Mouse (Mus musculus) stomach, postnatal 0 days (tissue): ENCODE data around the gene Kank1. TPM values are rescaled to one million over a fixed set of nuclear protein-coding genes. Genes with fewer than 3 reads are reported as not detected.

ENCODE experiments used
- ATAC-seq: fragments of 200-750 bp; cut with Nextera tagmentation; 2 replicates; pipeline ENCODE4 v1.8.0; 2017; ENCODE audit not compliant: low FRiP score, low TSS enrichment
- DNase-seq: peaks from one replicate; pipeline ENCODE4 v3.0.0-alpha.2; 2016; ENCODE audit warnings: low spot score
- H3K27ac ChIP-seq: fragments of 300-500 bp; sonication (generic); replicated peaks from 2 replicates; pipeline ENCODE4 v1.5.1; 2014; ENCODE audit warnings: mild to moderate bottlenecking, control low read depth
- H3K27me3 ChIP-seq: fragments of 300-500 bp; sonication (generic); 2 replicates; pipeline ENCODE4 v1.6.1; 2014; ENCODE audit warnings: low read length; ENCODE audit not compliant: control insufficient read depth, insufficient read depth
- H3K36me3 ChIP-seq: fragments of 300-500 bp; sonication (generic); 2 replicates; pipeline ENCODE4 v1.6.1; 2014; ENCODE audit warnings: low read length, mixed read lengths; ENCODE audit not compliant: control insufficient read depth, insufficient read depth
- H3K4me1 ChIP-seq: fragments of 300-500 bp; sonication (generic); replicated peaks from 2 replicates; pipeline ENCODE4 v1.6.1; 2014; ENCODE audit warnings: antibody characterized with exemption; ENCODE audit not compliant: control insufficient read depth, insufficient read depth
- H3K4me2 ChIP-seq: fragments of 300-500 bp; sonication (generic); replicated peaks from 2 replicates; pipeline ENCODE4 v1.6.1; 2014; ENCODE audit warnings: low read depth, mild to moderate bottlenecking, control low read depth, moderate library complexity
- H3K4me3 ChIP-seq: fragments of 300-500 bp; sonication (generic); 2 replicates; pipeline ENCODE4 v1.5.1; 2014; ENCODE audit warnings: low read depth, low read length, control low read depth
- H3K9ac ChIP-seq: fragments of 300-500 bp; sonication (generic); 2 replicates; pipeline ENCODE4 v1.6.1; 2014; ENCODE audit warnings: mild to moderate bottlenecking, low read length, control low read depth, mixed read lengths
- H3K9me3 ChIP-seq: fragments of 300-500 bp; sonication (generic); 2 replicates; pipeline ENCODE4 v1.6.1; 2016; ENCODE audit warnings: low read length; ENCODE audit not compliant: control insufficient read depth
- CTCF ChIP-seq: IDR thresholded peaks from 2 replicates; pipeline ENCODE4 v1.5.1; 2016; ENCODE audit warnings: antibody characterized with exemption, low read depth, mild to moderate bottlenecking, moderate library complexity
- EP300 ChIP-seq: optimal IDR thresholded peaks from 2 replicates; pipeline ENCODE3; 2016; ENCODE audit warnings: antibody characterized with exemption
- WGBS: fragments of 180-500 bp; shearing (Covaris S2); extraction: QIAGEN DNeasy Blood & Tissue Kit; methylation state at CpG from one replicate; pipeline ENCODE4 v1.1.7; 2014; 5-methylcytosine and 5-hydroxymethylcytosine counted together
- polyA plus RNA-seq: library from polyadenylated mRNA; unstranded; fragments of >200 nt; fragmentation: Nextera tagmentation; extraction: Ambion mirVana; gene quantifications from 2 replicates; pipeline ENCODE4 v1.2.1, GENCODE M21; 2015

Kank1 gene
- polyA plus RNA-seq, 1 experiment from 2014 or later: 24.5 TPM

DNA sequence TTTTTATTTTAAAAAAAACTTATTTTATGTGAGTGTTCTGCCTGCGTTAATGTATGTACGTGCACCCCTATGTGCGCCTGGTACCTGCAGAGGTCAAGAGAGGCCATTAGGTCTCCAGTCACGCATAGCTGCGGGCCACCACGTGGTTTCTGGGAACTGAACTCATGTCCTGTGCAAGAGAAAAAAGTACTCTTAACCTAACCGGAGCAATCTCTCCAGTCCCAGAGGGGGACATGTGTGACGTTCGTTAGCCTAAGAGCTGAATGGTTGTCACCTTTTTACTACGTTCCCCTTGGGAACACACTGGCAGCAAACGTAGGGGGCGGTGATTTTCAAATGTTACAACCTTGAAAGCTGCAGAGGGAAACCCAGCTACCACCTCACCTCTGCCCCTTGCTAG lies 29.8 kb upstream of the Kank1 start:
- no peak overlapping the region for H3K4me2 ChIP-seq
- no peak overlapping the region for H3K4me3 ChIP-seq
- H3K27me3 ChIP-seq: no peaks in the 10 kb centered on the region
- H3K9me3 ChIP-seq: no peaks in the 10 kb centered on the region
- TF ChIP-seq EP300: no peak
- TF ChIP-seq CTCF: no peak
- no peak for DNase-seq
- H3K4me1 ChIP-seq: no peaks in the 10 kb centered on the region
- H3K9ac ChIP-seq: no peak overlapping the region
- 76% methylated on average over 12 of the region's 12 CpGs for WGBS
- no peaks in the 10 kb centered on the region; the same call in 1 of the 2 replicates for H3K36me3 ChIP-seq
- ATAC-seq: no peak
- H3K27ac ChIP-seq: no peak overlapping the region

DNA sequence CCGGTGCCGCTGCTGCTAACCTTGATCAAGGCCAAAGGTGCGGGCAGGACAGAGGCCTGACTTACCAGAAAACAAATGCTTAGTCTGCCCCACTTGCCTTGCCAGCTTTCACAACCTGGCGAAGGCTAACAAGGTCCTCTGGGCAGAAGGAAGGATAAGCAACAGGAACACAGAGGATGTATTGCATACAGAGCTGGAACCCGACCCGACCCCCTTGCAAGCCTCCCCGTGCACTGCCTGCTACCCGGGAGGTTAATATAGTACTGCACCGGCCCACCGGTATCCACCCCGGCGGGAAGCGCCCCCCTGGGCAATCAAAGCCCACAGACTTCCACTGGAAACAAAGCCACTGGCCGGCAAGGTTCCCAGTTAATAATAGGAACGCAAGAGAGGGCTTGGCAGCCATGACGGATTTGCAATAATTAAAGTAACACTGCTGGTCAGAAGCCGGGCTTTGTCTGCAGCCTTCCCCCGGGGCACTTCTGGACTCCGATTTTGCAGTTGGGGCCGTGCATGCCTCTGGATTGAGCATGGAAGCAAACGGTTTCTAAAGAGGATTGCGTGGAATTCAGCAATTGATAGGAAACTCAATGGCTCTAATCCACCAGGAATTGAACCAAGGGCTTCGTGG lies 28.9 kb upstream of the Kank1 start:
- H3K4me3 ChIP-seq: no peak overlapping the region
- no peak for TF ChIP-seq EP300
- TF ChIP-seq CTCF: no peak
- no peaks in the 10 kb centered on the region for H3K27me3 ChIP-seq
- 26% methylated on average over 23 of the region's 23 CpGs for WGBS
- H3K4me2 ChIP-seq: peak overlapping the region; percentile 23
- no peaks in the 10 kb centered on the region for H3K4me1 ChIP-seq
- ATAC-seq (no peak), DNase-seq (no peak)
- no peaks in the 10 kb centered on the region; the same call in 1 of the 2 replicates for H3K36me3 ChIP-seq
- no peaks in the 10 kb centered on the region for H3K9me3 ChIP-seq
- no peak overlapping the region for H3K27ac ChIP-seq
- no peak overlapping the region for H3K9ac ChIP-seq

DNA sequence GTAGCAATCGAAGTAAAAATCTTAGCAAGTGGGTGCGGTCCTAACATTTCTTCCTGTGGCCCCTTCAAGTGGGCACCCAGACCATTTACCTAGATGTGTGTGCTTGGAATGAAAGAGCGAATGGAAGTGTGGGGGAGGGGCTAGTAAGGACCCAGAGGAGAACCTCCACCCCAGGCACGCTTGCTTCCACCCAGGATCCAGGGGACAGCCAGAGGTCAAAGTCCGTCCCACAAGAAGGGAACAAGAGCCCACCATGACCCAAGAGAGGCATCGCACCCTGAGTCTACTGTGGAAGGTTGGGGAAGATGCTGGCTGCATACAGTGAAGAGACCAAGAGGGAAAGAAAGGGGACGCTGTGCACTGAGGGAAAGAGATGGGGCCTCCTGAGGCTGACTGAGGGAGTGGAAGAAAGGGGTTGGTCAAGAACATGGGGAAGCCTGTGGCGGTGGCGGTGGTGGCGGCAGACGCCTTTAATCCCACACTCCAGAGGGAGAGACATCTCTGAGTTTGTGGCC lies 28.1 kb upstream of the Kank1 start:
- Histone ChIP-seq H3K4me3 (no peak overlapping the region), H3K27ac (no peak overlapping the region), H3K9ac (no peak overlapping the region), H3K4me1 (no peaks in the 10 kb centered on the region), H3K27me3 (no peaks in the 10 kb centered on the region), H3K4me2 (no peak overlapping the region), H3K36me3 (no peaks in the 10 kb centered on the region), H3K9me3 (no peaks in the 10 kb centered on the region)
- ATAC-seq (no peak), DNase-seq (no peak)
- 83% methylated on average over 11 of the region's 11 CpGs for WGBS
- TF ChIP-seq CTCF (no peak), EP300 (no peak)

DNA sequence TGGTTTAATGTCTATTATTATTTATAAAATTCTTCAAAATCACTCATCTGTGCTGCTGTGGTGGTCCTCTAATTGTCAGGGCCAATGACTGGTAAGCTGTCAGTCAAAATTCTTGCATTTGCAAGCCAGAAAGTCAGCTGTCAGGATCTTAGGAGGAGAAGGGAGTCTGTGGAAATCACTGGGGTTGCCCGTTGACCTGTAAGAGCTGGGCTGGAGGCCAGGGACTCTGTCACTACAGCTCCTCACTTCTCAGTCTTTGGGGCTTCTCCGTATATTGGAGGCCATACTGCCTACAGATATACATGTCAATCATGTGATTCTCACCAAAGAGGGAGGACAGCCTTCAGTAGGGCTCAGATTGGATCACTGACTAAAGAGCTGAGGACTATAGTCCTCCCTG lies 16.2 kb upstream of the Kank1 start:
- Histone ChIP-seq H3K4me1 (no peaks in the 10 kb centered on the region), H3K4me3 (no peak overlapping the region), H3K27me3 (no peaks in the 10 kb centered on the region), H3K9ac (no peak overlapping the region), H3K4me2 (no peak overlapping the region), H3K36me3 (no peaks in the 10 kb centered on the region), H3K9me3 (no peaks in the 10 kb centered on the region), H3K27ac (no peak overlapping the region)
- DNase-seq (no peak), ATAC-seq (no peak)
- no peak for TF ChIP-seq CTCF
- 86% methylated on average over 2 of the region's 2 CpGs for WGBS

DNA sequence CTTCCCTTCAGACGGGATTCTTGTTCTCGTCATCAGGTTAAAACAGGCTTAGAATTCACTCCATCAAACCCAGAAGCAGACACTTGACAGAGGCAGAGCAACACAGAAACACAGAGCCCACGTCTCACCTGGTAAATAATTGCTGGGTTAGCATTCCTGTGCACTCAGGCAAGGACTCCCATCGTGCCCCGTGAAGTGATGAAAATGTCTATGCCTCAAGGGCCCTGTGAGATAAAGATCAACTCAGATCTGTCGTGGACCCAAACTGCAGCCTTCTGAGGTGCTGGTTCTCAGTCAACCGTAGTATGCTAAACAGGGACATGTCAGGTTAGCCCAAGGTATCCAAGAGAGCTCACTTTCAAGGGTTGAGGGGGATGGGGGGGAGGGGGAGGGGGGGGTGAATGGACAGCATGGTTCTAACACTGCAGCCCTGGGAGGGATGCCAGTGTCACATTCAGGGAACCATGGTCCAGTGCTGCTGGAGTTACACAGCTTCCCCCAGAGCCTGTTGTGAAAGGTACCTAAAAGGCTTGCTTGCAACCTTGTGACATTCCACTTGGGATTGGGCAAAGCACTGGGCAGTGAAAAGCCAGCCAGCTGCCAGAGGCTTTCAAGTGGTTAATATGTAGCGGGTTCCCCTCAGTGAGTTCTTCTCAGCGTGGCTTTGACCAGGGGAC lies 14.7 kb upstream of the Kank1 start:
- Histone ChIP-seq H3K9ac (no peak overlapping the region), H3K4me3 (no peak overlapping the region), H3K4me2 (no peak overlapping the region), H3K4me1 (no peaks in the 10 kb centered on the region), H3K36me3 (no peaks in the 10 kb centered on the region), H3K9me3 (no peaks in the 10 kb centered on the region), H3K27me3 (no peaks in the 10 kb centered on the region), H3K27ac (no peak overlapping the region)
- ATAC-seq: no peak
- TF ChIP-seq EP300 (no peak), CTCF (no peak)
- 50% methylated on average over 9 of the region's 9 CpGs for WGBS
- no peak for DNase-seq
